Mouse (Mus musculus) mouse trophoblast stem cell (cell line): Measurements from ENCODE around the gene Srrm1.

Source experiments
- in situ Hi-C, 2 experiments: fragments of 300-500 bp; cut with MseI, MboI; formaldehyde crosslinking; loops; 2 replicates in 1 of 2; 3 replicates in 1 of 2; pipeline ENCODE4 v1.15.1; 2025

Srrm1 gene

GRCm38 (mm10) chr4:135273307-135273682 is 79.8 kb downstream of the Srrm1 start:
- in situ Hi-C loops, result loop anchor here in 1 of 2 experiments (5.0 kb wide), 1 partner anchor 39 kb away; no protein-coding TSS in a partner anchor

GRCm38 (mm10) chr4:135272640-135273306 is 80.3 kb downstream of the Srrm1 start, which contains the start of gene Clic4:
Clic4 (minus strand) TSS chr4:135272814.
- in situ Hi-C loops, result loop anchor here in 1 of 2 experiments (5.0 kb wide), 1 partner anchor 40 kb away; no protein-coding TSS in a partner anchor

- in situ Hi-C loops, result loop anchor here in 1 of 2 experiments (5.0 kb wide), 1 partner anchor 40 kb away; no protein-coding TSS in a partner anchor
These were observed 81.1 kb downstream of the Srrm1 start for GRCm38 (mm10) chr4:135271881-135272616.

- in situ Hi-C loops, result loop anchor here in 1 of 2 experiments (5.0 kb wide), 1 partner anchor 41 kb away; no protein-coding TSS in a partner anchor
These were observed 81.7 kb downstream of the Srrm1 start for GRCm38 (mm10) chr4:135271419-135271828.
